Mouse (Mus musculus) embryonic fibroblast, embryonic 13.5 days (primary cell): Measurements from ENCODE around the gene Stim1.

Experiments
- CTCF ChIP-seq: IDR thresholded peaks from 2 replicates; pipeline ENCODE4 v1.5.1; 2011; ENCODE audit warnings: mild to moderate bottlenecking, control low read depth, low read length, moderate library complexity, borderline replicate concordance; ENCODE audit not compliant: insufficient read depth
- POLR2A ChIP-seq: IDR thresholded peaks from 2 replicates; pipeline ENCODE4 v1.6.1; 2011; ENCODE audit warnings: low read depth, mild to moderate bottlenecking, control low read depth, low read length, moderate library complexity

DNA sequence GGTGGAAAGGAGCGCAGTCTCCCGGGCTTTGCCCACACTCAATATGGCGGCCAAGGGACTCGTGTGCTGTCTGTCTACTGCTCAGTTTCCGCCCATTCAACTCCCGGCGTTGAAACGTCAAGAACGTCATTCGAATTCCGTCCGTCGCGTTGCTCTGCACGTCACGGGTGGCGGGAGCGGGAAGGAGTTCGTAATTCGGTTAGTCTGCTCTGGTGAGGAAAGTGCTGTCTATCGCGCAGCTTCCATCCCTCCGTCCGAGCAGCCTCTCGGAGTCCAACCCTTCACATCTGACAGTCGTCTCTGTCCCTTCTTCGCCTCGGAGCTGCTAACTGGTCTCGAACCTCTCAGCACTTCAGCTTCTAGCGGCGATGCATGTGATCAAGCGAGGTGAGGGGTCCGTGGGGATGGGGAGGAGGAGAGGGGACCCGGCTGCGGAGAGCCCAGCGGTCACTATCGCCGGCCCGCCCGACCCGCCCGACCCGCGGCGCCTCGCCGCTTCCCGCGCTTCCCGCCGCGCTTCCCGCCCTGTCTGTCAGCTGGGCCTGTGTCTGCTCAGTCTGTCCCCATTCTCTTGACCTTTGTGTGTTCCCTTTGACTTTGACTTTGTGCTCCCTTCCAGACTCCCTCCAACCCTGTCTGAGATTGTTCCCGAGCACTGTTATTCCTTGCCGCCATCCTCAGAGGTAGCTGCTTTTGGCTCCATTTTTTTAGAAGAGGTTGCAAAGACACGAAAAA, 174.2 kb downstream of the Stim1 start, which contains the start of gene Rrm1:
- TF ChIP-seq CTCF, result no peak
- TF ChIP-seq POLR2A, result peak; percentile 83
